Mouse (Mus musculus) forebrain, embryonic 15.5 days (tissue): ENCODE results near the gene Eml5. TPM values are rescaled to one million over a fixed set of nuclear protein-coding genes. Genes with fewer than 3 reads are reported as not detected.
A peak's percentile ranks its signal among the peaks of the same experiment; 100 is the strongest.

Experiments
- ATAC-seq: fragments of 200-750 bp; cut with Nextera tagmentation; replicated peaks from 2 replicates; pipeline ENCODE4 v1.8.0; 2017; ENCODE audit warnings: mild to moderate bottlenecking, moderate TSS enrichment, moderate library complexity
- H3K27ac ChIP-seq: fragments of 300-500 bp; sonication (generic); replicated peaks from 2 replicates; pipeline ENCODE4 v1.5.1; 2015; ENCODE audit warnings: mild to moderate bottlenecking, inconsistent platforms
- H3K27me3 ChIP-seq: fragments of 300-500 bp; sonication (generic); 2 replicates; pipeline ENCODE4 v1.6.1; 2015; ENCODE audit warnings: inconsistent platforms
- H3K36me3 ChIP-seq: fragments of 300-500 bp; sonication (generic); 2 replicates; pipeline ENCODE4 v1.6.1; 2015; ENCODE audit warnings: mild to moderate bottlenecking, inconsistent platforms
- H3K4me1 ChIP-seq: fragments of 300-500 bp; sonication (generic); 2 replicates; pipeline ENCODE4 v1.6.1; 2015; ENCODE audit warnings: inconsistent platforms
- H3K4me2 ChIP-seq: fragments of 300-500 bp; sonication (generic); replicated peaks from 2 replicates; pipeline ENCODE4 v1.6.1; 2015; ENCODE audit warnings: mild to moderate bottlenecking, inconsistent platforms
- H3K4me3 ChIP-seq: fragments of 300-500 bp; sonication (generic); 2 replicates; pipeline ENCODE4 v1.5.1; 2015; ENCODE audit warnings: mild to moderate bottlenecking, inconsistent platforms
- H3K9ac ChIP-seq: fragments of 300-500 bp; sonication (generic); replicated peaks from 2 replicates; pipeline ENCODE4 v1.6.1; 2015; ENCODE audit warnings: mild to moderate bottlenecking, inconsistent platforms
- H3K9me3 ChIP-seq: fragments of 300-500 bp; sonication (generic); 2 replicates; pipeline ENCODE4 v1.6.1; 2016; ENCODE audit warnings: inconsistent platforms
- WGBS: fragments of 180-500 bp; shearing (Covaris S2); methylation state at CpG from one replicate; pipeline ENCODE4 v1.1.7; 2015; ENCODE audit warnings: mixed read lengths; 5-methylcytosine and 5-hydroxymethylcytosine counted together
- polyA plus RNA-seq: library from polyadenylated mRNA; unstranded; fragments of >200 nt; fragmentation: Nextera tagmentation; extraction: Ambion mirVana; gene quantifications from 2 replicates; pipeline ENCODE4 v1.2.1, GENCODE M21; 2015

The Eml5 gene
- polyA plus RNA-seq: 19.2 and 20.5 TPM in 2 replicates

GRCm38 (mm10) chr12:98900881-98901801 is at the start of gene Eml5:
TSS of gene Eml5 (minus strand) at chr12:98901484.
- H3K4me2 ChIP-seq: peak within 1 kb of the TSS; percentile 65
- H3K4me1 ChIP-seq: peaks cover 19% of the 10 kb centered on the region
- H3K4me3 ChIP-seq: peak within 1 kb of the TSS; percentile 65
- H3K9ac ChIP-seq: peak within 1 kb of the TSS; percentile 85
- H3K27me3 ChIP-seq: no peaks in the 10 kb centered on the region
- peak within 1 kb of the TSS; percentile 87 for H3K27ac ChIP-seq
- H3K9me3 ChIP-seq: no peaks in the 10 kb centered on the region
- ATAC-seq: peak; percentile 92
- under 1% methylated on average over 80 of the region's 101 CpGs for WGBS
- no peaks in the 10 kb centered on the region for H3K36me3 ChIP-seq

GRCm38 (mm10) chr12:98932856-98933255 is 31.6 kb upstream of the Eml5 start:
- H3K9ac ChIP-seq: no peak overlapping the region
- H3K36me3 ChIP-seq: no peaks in the 10 kb centered on the region
- no peaks in the 10 kb centered on the region for H3K27me3 ChIP-seq
- H3K4me1 ChIP-seq: no peaks in the 10 kb centered on the region
- no peak for ATAC-seq
- 96% methylated on average over 1 of the region's 1 CpGs for WGBS
- no peak overlapping the region for H3K4me2 ChIP-seq
- H3K9me3 ChIP-seq: no peaks in the 10 kb centered on the region
- H3K4me3 ChIP-seq: no peak overlapping the region
- no peak overlapping the region for H3K27ac ChIP-seq

- Histone ChIP-seq H3K27ac (no peak overlapping the region), H3K27me3 (no peaks in the 10 kb centered on the region), H3K36me3 (no peaks in the 10 kb centered on the region), H3K9me3 (no peaks in the 10 kb centered on the region), H3K4me3 (no peak overlapping the region), H3K4me1 (no peaks in the 10 kb centered on the region), H3K9ac (no peak overlapping the region), H3K4me2 (no peak overlapping the region)
- 75% methylated on average over 4 of the region's 4 CpGs for WGBS
- ATAC-seq: no peak
Observed at GRCm38 (mm10) chr12:98932441-98932840, 31.2 kb upstream of the Eml5 start.

GRCm38 (mm10) chr12:98931174-98931573 is 29.9 kb upstream of the Eml5 start:
- no peak for ATAC-seq
- H3K4me3 ChIP-seq: no peak overlapping the region
- 82% methylated on average over 4 of the region's 4 CpGs for WGBS
- no peak overlapping the region for H3K9ac ChIP-seq
- H3K27me3 ChIP-seq: no peaks in the 10 kb centered on the region
- H3K9me3 ChIP-seq: no peaks in the 10 kb centered on the region
- H3K36me3 ChIP-seq: no peaks in the 10 kb centered on the region
- no peak overlapping the region for H3K4me2 ChIP-seq
- H3K27ac ChIP-seq: no peak overlapping the region
- H3K4me1 ChIP-seq: no peaks in the 10 kb centered on the region

GRCm38 (mm10) chr12:98920194-98920991 is 19.1 kb upstream of the Eml5 start, which contains the start of gene Ttc8:
TSS of gene Ttc8 (plus strand) at chr12:98920574.
- H3K9ac ChIP-seq: peak within 1 kb of the TSS; percentile 94
- H3K4me2 ChIP-seq: peak within 1 kb of the TSS; percentile 82
- H3K9me3 ChIP-seq: no peaks in the 10 kb centered on the region
- peak within 1 kb of the TSS; percentile 90 for H3K4me3 ChIP-seq
- H3K36me3 ChIP-seq: no peaks in the 10 kb centered on the region
- peak; percentile 99 for ATAC-seq
- no peaks in the 10 kb centered on the region for H3K27me3 ChIP-seq
- peaks cover 27% of the 10 kb centered on the region for H3K4me1 ChIP-seq
- peak within 1 kb of the TSS; percentile 91 for H3K27ac ChIP-seq
- 0% methylated on average over 35 of the region's 35 CpGs for WGBS

- ATAC-seq: no peak
- Histone ChIP-seq H3K9ac (no peak overlapping the region), H3K36me3 (no peaks in the 10 kb centered on the region), H3K27ac (no peak overlapping the region), H3K27me3 (no peaks in the 10 kb centered on the region), H3K9me3 (no peaks in the 10 kb centered on the region), H3K4me1 (no peaks in the 10 kb centered on the region), H3K4me3 (no peak overlapping the region), H3K4me2 (no peak overlapping the region)
- 74% methylated on average over 9 of the region's 9 CpGs for WGBS
Observed at GRCm38 (mm10) chr12:98910096-98910495, 8.8 kb upstream of the Eml5 start.

- no peaks in the 10 kb centered on the region for H3K9me3 ChIP-seq
- no peak overlapping the region for H3K4me3 ChIP-seq
- no peak overlapping the region for H3K27ac ChIP-seq
- no peak overlapping the region for H3K4me2 ChIP-seq
- no peak overlapping the region for H3K9ac ChIP-seq
- H3K27me3 ChIP-seq: no peaks in the 10 kb centered on the region
- 81% methylated on average over 5 of the region's 5 CpGs for WGBS
- no peak for ATAC-seq
- no peaks in the 10 kb centered on the region for H3K36me3 ChIP-seq
- H3K4me1 ChIP-seq: no peaks in the 10 kb centered on the region
Observed at GRCm38 (mm10) chr12:98905466-98905865, 4.2 kb upstream of the Eml5 start.

- Histone ChIP-seq H3K9me3 (no peaks in the 10 kb centered on the region), H3K9ac (peak overlapping the region; percentile 85), H3K36me3 (no peaks in the 10 kb centered on the region), H3K4me1 (peaks cover 19% of the 10 kb centered on the region), H3K4me3 (peak overlapping the region; percentile 65), H3K4me2 (peak overlapping the region; percentile 65), H3K27ac (peak overlapping the region; percentile 87), H3K27me3 (no peaks in the 10 kb centered on the region)
- WGBS: 1% methylated on average over 31 of the region's 31 CpGs
- ATAC-seq: peak; percentile 62
Observed at GRCm38 (mm10) chr12:98900341-98900880, 873 bp downstream of the Eml5 start.

- Histone ChIP-seq H3K4me2 (peak overlapping the region; percentile 65), H3K27ac (no peak overlapping the region), H3K9ac (peak overlapping the region; percentile 85; the same call in 1 of the 2 replicates), H3K4me3 (peak overlapping the region; percentile 65), H3K4me1 (peaks cover 19% of the 10 kb centered on the region), H3K9me3 (no peaks in the 10 kb centered on the region), H3K27me3 (no peaks in the 10 kb centered on the region), H3K36me3 (no peaks in the 10 kb centered on the region)
- ATAC-seq: no peak
- WGBS: 37% methylated on average over 6 of the region's 6 CpGs
Observed at GRCm38 (mm10) chr12:98899676-98900075, 1.6 kb downstream of the Eml5 start.

- H3K9ac ChIP-seq: no peak overlapping the region
- H3K4me1 ChIP-seq: peaks cover 19% of the 10 kb centered on the region
- WGBS: 63% methylated on average over 1 of the region's 1 CpGs
- H3K27me3 ChIP-seq: no peaks in the 10 kb centered on the region
- no peak overlapping the region for H3K27ac ChIP-seq
- ATAC-seq: no peak
- no peak overlapping the region for H3K4me2 ChIP-seq
- H3K9me3 ChIP-seq: no peaks in the 10 kb centered on the region
- H3K36me3 ChIP-seq: no peaks in the 10 kb centered on the region
- no peak overlapping the region for H3K4me3 ChIP-seq
Observed at GRCm38 (mm10) chr12:98896761-98897160, 4.5 kb downstream of the Eml5 start.

GRCm38 (mm10) chr12:98884515-98884914 is 16.8 kb downstream of the Eml5 start:
- H3K4me3 ChIP-seq: no peak overlapping the region
- 8% methylated on average over 1 of the region's 1 CpGs for WGBS
- no peaks in the 10 kb centered on the region for H3K36me3 ChIP-seq
- no peak overlapping the region for H3K4me2 ChIP-seq
- no peaks in the 10 kb centered on the region for H3K9me3 ChIP-seq
- no peaks in the 10 kb centered on the region for H3K27me3 ChIP-seq
- H3K4me1 ChIP-seq: peaks cover 2% of the 10 kb centered on the region; the same call in 1 of the 2 replicates
- no peak for ATAC-seq
- no peak overlapping the region for H3K9ac ChIP-seq
- H3K27ac ChIP-seq: no peak overlapping the region

GRCm38 (mm10) chr12:98881796-98882195 is 19.5 kb downstream of the Eml5 start:
- Histone ChIP-seq H3K4me2 (no peak overlapping the region), H3K27ac (no peak overlapping the region), H3K9ac (no peak overlapping the region), H3K27me3 (no peaks in the 10 kb centered on the region), H3K9me3 (no peaks in the 10 kb centered on the region), H3K36me3 (no peaks in the 10 kb centered on the region), H3K4me3 (no peak overlapping the region), H3K4me1 (peaks cover 2% of the 10 kb centered on the region; the same call in 1 of the 2 replicates)
- 24% methylated on average over 5 of the region's 5 CpGs for WGBS
- no peak for ATAC-seq
